Mouse (Mus musculus): ENCODE data around the gene Filip1.

DNA sequence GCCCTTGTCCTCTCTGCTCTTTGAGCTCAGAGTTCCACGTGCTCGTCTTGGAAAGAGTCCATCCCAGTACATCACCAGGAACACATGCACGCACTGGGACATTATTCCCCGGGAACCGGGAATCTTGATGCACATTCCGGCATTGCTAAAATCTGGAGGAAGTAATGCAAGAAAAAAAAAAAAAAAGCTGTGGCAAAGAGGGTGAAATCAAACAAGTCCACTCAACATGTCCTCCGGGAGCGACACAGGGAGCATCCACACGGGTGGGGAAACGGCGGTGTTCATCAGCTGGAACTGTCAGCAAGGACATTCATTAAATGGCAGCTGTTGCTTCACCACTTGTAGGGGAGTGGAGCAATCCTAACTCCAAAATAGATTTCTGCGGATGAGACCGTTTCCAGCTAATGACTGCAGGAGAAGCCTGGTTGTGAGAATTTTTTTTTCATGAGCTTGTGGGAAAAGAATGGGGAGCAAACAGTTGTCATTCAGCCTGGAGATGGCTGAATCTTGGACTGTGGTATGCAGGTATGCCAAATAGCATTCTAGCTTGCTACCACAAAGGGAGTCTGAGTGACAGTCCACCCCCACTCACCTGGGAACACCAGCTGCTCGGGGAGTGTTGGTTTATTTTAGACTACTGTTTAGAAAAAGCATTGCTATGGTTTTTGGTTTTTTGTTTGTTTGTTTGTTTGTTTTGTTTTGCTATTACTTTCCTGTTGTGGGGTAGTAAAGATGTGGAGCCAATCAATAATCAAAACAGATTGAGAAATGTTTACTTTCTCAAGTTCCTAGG lies 46.9 kb downstream of the Filip1 start:
- TF ChIP-seq CTCF (IDR thresholded peaks at IDR 0.05; ENCODE audit: insufficient read depth, low read length): no peak
- TF ChIP-seq POLR2A (IDR thresholded peaks at IDR 0.05; ENCODE audit: borderline replicate concordance, extremely low read depth, low read depth, low read length): no peak
